Mouse (Mus musculus) MEL (cell line): ENCODE measurements at regions not wholly inside any gene's neighbourhood (a gene's known extent, or its start where the extent isn't known, plus 50 kb on each side); places are given as distances from the start of the nearest gene placed in this dataset.

Experiments used
- DNase-seq: peaks from one replicate; pipeline ENCODE4 v3.0.0; 2011; ENCODE audit warnings: low read depth, low spot score
- H3K27ac ChIP-seq: 2 replicates; pipeline ENCODE4 v1.5.1; 2012; ENCODE audit warnings: low read depth, mild to moderate bottlenecking, control low read depth, low read length, moderate library complexity; ENCODE audit not compliant: control insufficient read depth
- H3K27me3 ChIP-seq, 2 experiments: fragments of 150-350 bp in 1 of 2; sonication (generic) in 1 of 2; 2 replicates each; pipeline ENCODE4 v1.6.1; 2012; ENCODE audit warnings: low read length in 2 of 2, mild to moderate bottlenecking in 2 of 2, improper control_type of control experiment in 1 of 2, moderate library complexity in 1 of 2; ENCODE audit not compliant: insufficient read depth in 2 of 2, control insufficient read depth in 1 of 2
- H3K36me3 ChIP-seq, 2 experiments: 2 replicates each; pipeline ENCODE4 v1.6.1; 2012 to 2014; ENCODE audit warnings: low read length in 2 of 2, improper control_type of control experiment in 1 of 2, inconsistent platforms in 1 of 2, mild to moderate bottlenecking in 1 of 2; ENCODE audit not compliant: insufficient read depth in 2 of 2, control insufficient read depth in 1 of 2
- H3K4me1 ChIP-seq, 2 experiments: fragments of 150-350 bp in 1 of 2; sonication (generic) in 1 of 2; 2 replicates each; pipeline ENCODE4 v1.6.1; 2012; ENCODE audit warnings: low read length in 2 of 2, improper control_type of control experiment in 1 of 2, mild to moderate bottlenecking in 1 of 2; ENCODE audit not compliant: insufficient read depth in 2 of 2, control insufficient read depth in 1 of 2
- H3K4me3 ChIP-seq, 2 experiments: fragments of 150-350 bp in 1 of 2; sonication (generic) in 1 of 2; 2 replicates each; pipeline ENCODE4 v1.5.1; 2012; ENCODE audit warnings: low read depth in 2 of 2, low read length in 2 of 2, mild to moderate bottlenecking in 2 of 2, moderate library complexity in 2 of 2, control low read depth in 1 of 2, improper control_type of control experiment in 1 of 2; ENCODE audit not compliant: control insufficient read depth in 1 of 2, insufficient read depth in 1 of 2
- H3K79me2 ChIP-seq: 2 replicates; pipeline ENCODE4 v1.6.1; 2012; ENCODE audit warnings: mild to moderate bottlenecking, low read length, moderate library complexity; ENCODE audit not compliant: control insufficient read depth, poor library complexity, insufficient read depth
- H3K9ac ChIP-seq: 2 replicates; pipeline ENCODE4 v1.6.1; 2012; ENCODE audit warnings: low read depth, mild to moderate bottlenecking, control low read depth, low read length, moderate library complexity; ENCODE audit not compliant: control insufficient read depth, poor library complexity, severe bottlenecking
- H3K9me3 ChIP-seq: fragments of 150-350 bp; sonication (generic); replicated peaks from 2 replicates; pipeline ENCODE4 v1.6.1; 2012; ENCODE audit warnings: mild to moderate bottlenecking, low read length, improper control_type of control experiment, moderate library complexity; ENCODE audit not compliant: insufficient read depth
- CHD2 ChIP-seq: IDR thresholded peaks from 2 replicates; pipeline ENCODE4 v1.6.1; 2011; ENCODE audit warnings: low read length, improper control_type of control experiment
- CTCF ChIP-seq, 3 experiments: IDR thresholded peaks in 2 of 3; conservative IDR thresholded peaks in 1 of 3; 2 replicates each; pipeline ENCODE4 v1.5.1; 2011 to 2012; ENCODE audit warnings: low read length in 3 of 3, low read depth in 2 of 3, mild to moderate bottlenecking in 2 of 3, improper control_type of control experiment in 1 of 3, inconsistent platforms in 1 of 3, mixed read lengths in 1 of 3, moderate library complexity in 1 of 3; ENCODE audit not compliant: control insufficient read depth in 1 of 3, insufficient read depth in 1 of 3, poor library complexity in 1 of 3, severe bottlenecking in 1 of 3
- E2F4 ChIP-seq: IDR thresholded peaks from 2 replicates; pipeline ENCODE4 v1.6.1; 2011; ENCODE audit warnings: low read depth, low read length, improper control_type of control experiment, borderline replicate concordance
- EP300 ChIP-seq, 2 experiments: IDR thresholded peaks; 2 replicates each; pipeline ENCODE4 v1.6.1; 2011; ENCODE audit warnings: improper control_type of control experiment in 2 of 2, low read length in 2 of 2, low read depth in 1 of 2, mild to moderate bottlenecking in 1 of 2
- ETS1 ChIP-seq: IDR thresholded peaks from 2 replicates; pipeline ENCODE4 v1.6.1; 2012; ENCODE audit warnings: low read depth, mild to moderate bottlenecking, inconsistent platforms, low read length, improper control_type of control experiment, moderate library complexity
- GATA1 ChIP-seq: IDR thresholded peaks from 2 replicates; pipeline ENCODE4 v1.6.1; 2011; ENCODE audit warnings: low read depth, low read length, improper control_type of control experiment
- HCFC1 ChIP-seq: IDR thresholded peaks from 2 replicates; pipeline ENCODE4 v1.6.1; 2012; ENCODE audit warnings: low read depth, mild to moderate bottlenecking, inconsistent platforms, low read length, improper control_type of control experiment, moderate library complexity
- KAT2A ChIP-seq: conservative IDR thresholded peaks from 2 replicates; pipeline ENCODE4 v1.6.1; 2012; ENCODE audit warnings: low read depth, low read length, improper control_type of control experiment, inconsistent platforms
- MAFK ChIP-seq: IDR thresholded peaks from 2 replicates; pipeline ENCODE4 v1.6.1; 2011; ENCODE audit warnings: low read depth, mild to moderate bottlenecking, low read length, improper control_type of control experiment, borderline replicate concordance
- MAZ ChIP-seq: IDR thresholded peaks from 2 replicates; pipeline ENCODE4 v1.6.1; 2012; ENCODE audit warnings: low read depth, mild to moderate bottlenecking, inconsistent platforms, low read length, improper control_type of control experiment
- NELFE ChIP-seq: IDR thresholded peaks from 2 replicates; pipeline ENCODE4 v1.6.1; 2011; ENCODE audit warnings: low read depth, low read length, improper control_type of control experiment
- NRF1 ChIP-seq: IDR thresholded peaks from 2 replicates; pipeline ENCODE4 v1.6.1; 2014; ENCODE audit warnings: low read depth, mild to moderate bottlenecking, inconsistent platforms, low read length, improper control_type of control experiment, moderate library complexity; ENCODE audit not compliant: poor library complexity, insufficient read depth, severe bottlenecking
- POLR2A ChIP-seq, 2 experiments: IDR thresholded peaks; 2 replicates each; pipeline ENCODE4 v1.6.1; 2011 to 2012; ENCODE audit warnings: low read length in 2 of 2, mild to moderate bottlenecking in 2 of 2, control low read depth in 1 of 2, improper control_type of control experiment in 1 of 2, low read depth in 1 of 2, moderate library complexity in 1 of 2; ENCODE audit not compliant: control insufficient read depth in 1 of 2, insufficient read depth in 1 of 2, poor library complexity in 1 of 2
- POLR2AphosphoS5 ChIP-seq: IDR thresholded peaks from 2 replicates; pipeline ENCODE4 v1.6.1; 2012; ENCODE audit warnings: low read depth, borderline replicate concordance, mild to moderate bottlenecking, inconsistent platforms, low read length, moderate library complexity, mixed read lengths
- RAD21 ChIP-seq: IDR thresholded peaks from 2 replicates; pipeline ENCODE4 v1.6.1; 2011; ENCODE audit warnings: mild to moderate bottlenecking, low read depth, low read length, improper control_type of control experiment
- SIN3A ChIP-seq: IDR thresholded peaks from 2 replicates; pipeline ENCODE4 v1.6.1; 2012; ENCODE audit warnings: low read length, improper control_type of control experiment, inconsistent platforms
- SMC3 ChIP-seq: IDR thresholded peaks from 2 replicates; pipeline ENCODE4 v1.6.1; 2011; ENCODE audit warnings: low read depth, low read length, improper control_type of control experiment
- TCF12 ChIP-seq: IDR thresholded peaks from 2 replicates; pipeline ENCODE4 v1.6.1; 2014; ENCODE audit warnings: low read depth, mild to moderate bottlenecking, inconsistent platforms, low read length, improper control_type of control experiment, moderate library complexity
- USF1 ChIP-seq: IDR thresholded peaks from 2 replicates; pipeline ENCODE4 v1.6.1; 2014; ENCODE audit warnings: low read depth, mild to moderate bottlenecking, inconsistent platforms, low read length, improper control_type of control experiment, moderate library complexity
- ZKSCAN1 ChIP-seq: IDR thresholded peaks from 2 replicates; pipeline ENCODE4 v1.6.1; 2012; ENCODE audit warnings: low read depth, mild to moderate bottlenecking, inconsistent platforms, low read length, improper control_type of control experiment, moderate library complexity
- ZNF384 ChIP-seq: IDR thresholded peaks from 2 replicates; pipeline ENCODE4 v1.6.1; 2012; ENCODE audit warnings: low read depth, mild to moderate bottlenecking, inconsistent platforms, low read length, improper control_type of control experiment

- H3K4me1 ChIP-seq: peaks cover 0 to 12% of the 10 kb centered on the region in 2 experiments; a peak in 3 of 4 replicates
- TF ChIP-seq POLR2AphosphoS5: no peak
- no peak for TF ChIP-seq MAFK
- TF ChIP-seq SMC3: no peak
- TF ChIP-seq GATA1: no peak
- TF ChIP-seq POLR2A (IDR thresholded peaks at IDR 0.05; ENCODE audit: control insufficient read depth in 1 of 2, insufficient read depth in 1 of 2, low read depth in 1 of 2, low read length in 2 of 2, poor library complexity in 1 of 2): no peak
- TF ChIP-seq, all 39 proteins: peak for 0
- H3K9ac ChIP-seq: no peak overlapping the region
- H3K27me3 ChIP-seq: no peaks in the 10 kb centered on the region
- DNase-seq: no peak
- no peaks in the 10 kb centered on the region for H3K79me2 ChIP-seq
- H3K27ac ChIP-seq: no peak overlapping the region
- no peaks in the 10 kb centered on the region for H3K9me3 ChIP-seq
- H3K36me3 ChIP-seq: no peaks in the 10 kb centered on the region
- H3K4me3 ChIP-seq: no peak overlapping the region
Measured at GRCm38 (mm10) chr12:54262236-54263005, 58.8 kb upstream of the Egln3 start.

DNA sequence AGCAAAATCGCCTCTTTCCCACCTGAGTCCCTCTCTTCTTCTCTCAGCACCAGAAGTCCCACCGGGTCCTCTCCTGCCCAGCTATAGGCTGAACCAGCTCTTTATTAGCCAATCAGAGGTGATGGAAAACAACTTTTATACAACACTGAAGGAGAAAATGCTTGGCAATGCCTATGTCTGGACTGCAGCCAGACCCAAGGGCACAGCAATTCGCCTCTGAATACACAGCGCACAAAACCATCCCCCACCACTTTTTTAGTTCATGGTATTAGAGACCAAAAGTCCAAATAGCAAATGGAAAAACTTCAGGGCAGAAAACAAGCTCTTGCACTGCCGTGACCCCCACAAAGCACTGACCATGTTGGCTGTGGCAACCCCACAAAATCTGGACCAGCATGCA, 57.8 kb upstream of the Egln3 start:
- H3K27me3 ChIP-seq: no peaks in the 10 kb centered on the region

GRCm38 (mm10) chr12:54260502-54260901, 56.8 kb upstream of the Egln3 start:
- no peak for DNase-seq
- H3K27ac ChIP-seq: no peak overlapping the region
- H3K27me3 ChIP-seq: no peaks in the 10 kb centered on the region
- no peaks in the 10 kb centered on the region for H3K9me3 ChIP-seq
- H3K9ac ChIP-seq: no peak overlapping the region
- peaks cover 12 to 21% of the 10 kb centered on the region in 2 experiments for H3K4me1 ChIP-seq
- no peak for TF ChIP-seq TCF12
- no peak for TF ChIP-seq SIN3A
- TF ChIP-seq MAZ: no peak
- TF ChIP-seq NRF1: no peak
- TF ChIP-seq RAD21: no peak
- TF ChIP-seq E2F4: no peak
- TF ChIP-seq HCFC1: no peak
- TF ChIP-seq MAFK: no peak
- no peak for TF ChIP-seq EP300 (IDR thresholded peaks at IDR 0.05; ENCODE audit: low read depth in 1 of 2, low read length in 2 of 2)
- TF ChIP-seq POLR2A (IDR thresholded peaks at IDR 0.05; ENCODE audit: control insufficient read depth in 1 of 2, insufficient read depth in 1 of 2, low read depth in 1 of 2, low read length in 2 of 2, poor library complexity in 1 of 2): no peak
- TF ChIP-seq ETS1: no peak
- no peaks in the 10 kb centered on the region for H3K79me2 ChIP-seq
- H3K4me3 ChIP-seq: no peak overlapping the region
- H3K36me3 ChIP-seq: peaks cover 0 to 15% of the 10 kb centered on the region in 2 experiments; a peak in 2 of 4 replicates

More for the DNA sequence above, 57.8 kb upstream of the Egln3 start:
- no peak overlapping the region for H3K4me3 ChIP-seq
- no peak overlapping the region for H3K27ac ChIP-seq
- peaks cover 5 to 14% of the 10 kb centered on the region in 2 experiments for H3K4me1 ChIP-seq
- no peak overlapping the region for H3K9ac ChIP-seq
- no peaks in the 10 kb centered on the region for H3K79me2 ChIP-seq
- no peaks in the 10 kb centered on the region for H3K9me3 ChIP-seq
- no peak for TF ChIP-seq ZNF384
- no peak for TF ChIP-seq KAT2A
- no peak for TF ChIP-seq CHD2
- no peak for TF ChIP-seq NELFE
- TF ChIP-seq MAFK: no peak
- TF ChIP-seq CTCF (IDR thresholded peaks at IDR 0.05 in 2 of 3, conservative IDR thresholded peaks at IDR 0.05 in 1 of 3; ENCODE audit: control insufficient read depth in 1 of 3, insufficient read depth in 1 of 3, low read depth in 2 of 3, low read length in 3 of 3, poor library complexity in 1 of 3, severe bottlenecking in 1 of 3): no peak
- TF ChIP-seq ZKSCAN1: no peak
- TF ChIP-seq USF1: no peak
- DNase-seq: no peak
- peaks cover 0 to 9% of the 10 kb centered on the region in 2 experiments; a peak in 2 of 4 replicates for H3K36me3 ChIP-seq
